ENCODE assay signal across 20 mouse cellular contexts in the genomic region with DNA sequence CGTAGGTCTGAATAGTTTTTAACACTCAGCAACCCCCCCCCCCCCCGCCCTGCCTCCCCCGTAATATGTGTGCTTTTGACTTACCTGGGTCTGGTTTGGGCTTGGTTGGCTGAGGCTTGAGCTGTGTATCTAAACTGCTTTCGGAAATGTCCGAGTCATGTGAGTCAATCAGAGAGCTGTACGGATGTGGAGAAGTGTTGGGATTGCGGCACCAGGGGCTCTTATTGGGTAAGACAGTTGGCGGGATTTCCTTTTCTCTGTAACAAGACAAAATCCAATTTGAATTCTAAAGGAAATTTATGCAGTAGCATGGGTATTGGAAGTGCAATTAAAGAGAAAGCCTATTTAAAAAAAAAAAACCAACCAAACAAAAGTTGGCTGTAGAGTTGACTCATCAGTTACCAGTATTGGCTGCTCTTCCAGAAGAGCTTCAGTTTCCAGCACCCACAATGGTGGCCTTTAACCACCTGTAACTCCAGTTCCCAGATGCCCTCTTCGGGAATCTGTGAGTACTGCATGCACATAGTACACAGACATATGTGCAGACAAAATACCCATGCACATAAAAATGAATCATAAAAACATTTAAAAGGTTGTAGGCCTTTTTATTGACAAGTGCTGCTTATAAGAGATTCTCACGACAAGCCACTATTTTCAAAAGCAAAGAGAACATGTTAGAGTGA.
DNase-seq lines count a peak whose midpoint lies in the region; ATAC-seq and TF ChIP-seq lines count a peak whose summit lies in the region.
"Had no signal": no experiment of that assay in that cellular context is flagged by ENCODE, and none has a peak within 500 bp of the region (broad histone marks: within the 10 kb centered on the region; RNA-seq: fewer than 3 reads in every experiment).

No protein-coding gene starts in this region.

- no peaks in the 10 kb centered on the region for H3K4me1 ChIP-seq in lung, postnatal 0 days (ENCODE audit: insufficient read depth, low read depth, low read length)
- no peaks in the 10 kb centered on the region for H3K4me1 ChIP-seq in forebrain, embryonic 14.5 days (ENCODE audit: control insufficient read depth, insufficient read depth, low read length)
- peaks cover 2% of the 10 kb centered on the region; the same call in 1 of the 2 replicates for H3K4me1 ChIP-seq in forebrain, embryonic 11.5 days (replicated peaks; ENCODE audit: control insufficient read depth, insufficient read depth, low read length)
- H3K4me1 ChIP-seq: forebrain, embryonic 15.5 days; midbrain, embryonic 15.5 days had no signal

- H3K27ac ChIP-seq in lung, postnatal 0 days (ENCODE audit: low read length) = no peak overlapping the region
- no peak overlapping the region for H3K27ac ChIP-seq in forebrain, embryonic 14.5 days (ENCODE audit: low read depth, low read length)
- no peak overlapping the region for H3K27ac ChIP-seq in forebrain, embryonic 11.5 days (ENCODE audit: low read depth, low read length)
- H3K27ac ChIP-seq: embryonic facial prominence, embryonic 10.5 days; forebrain, embryonic 15.5 days; heart, embryonic 13.5 days; hindbrain, embryonic 14.5 days; limb, embryonic 13.5 days; liver, embryonic 14.5 days; lung, embryonic 15.5 days; midbrain, embryonic 15.5 days had no signal

- no peak for TF ChIP-seq EP300 in lung, postnatal 0 days (IDR thresholded peaks at IDR 0.05)

- 78% methylated on average over 10 of the region's 10 CpGs for WGBS in lung, postnatal 0 days
- 92% methylated on average over 10 of the region's 10 CpGs for WGBS in forebrain, embryonic 14.5 days
- 92% methylated on average over 10 of the region's 10 CpGs for WGBS in forebrain, embryonic 11.5 days

- no peaks in the 10 kb centered on the region for H3K27me3 ChIP-seq in lung, postnatal 0 days (replicated peaks; ENCODE audit: insufficient read depth, low read length)
- no peaks in the 10 kb centered on the region for H3K27me3 ChIP-seq in forebrain, embryonic 14.5 days (replicated peaks; ENCODE audit: control insufficient read depth, insufficient read depth, low read length)
- H3K27me3 ChIP-seq in forebrain, embryonic 11.5 days (ENCODE audit: control insufficient read depth, insufficient read depth, low read length) = no peaks in the 10 kb centered on the region
- H3K27me3 ChIP-seq: forebrain, embryonic 15.5 days; limb, embryonic 13.5 days; lung, embryonic 15.5 days; midbrain, embryonic 15.5 days had no signal

- ATAC-seq in lung, postnatal 0 days = no peak
- ATAC-seq in forebrain, embryonic 14.5 days = no peak
- ATAC-seq in forebrain, embryonic 11.5 days (replicated peaks; ENCODE audit: low FRiP score) = no peak
- ATAC-seq: forebrain, embryonic 15.5 days; midbrain, embryonic 15.5 days had no signal

- H3K9ac ChIP-seq in lung, postnatal 0 days (replicated peaks; ENCODE audit: low read depth) = no peak overlapping the region
- H3K9ac ChIP-seq in forebrain, embryonic 14.5 days (ENCODE audit: low read length) = no peak overlapping the region
- no peak overlapping the region for H3K9ac ChIP-seq in forebrain, embryonic 11.5 days (ENCODE audit: low read length)
- H3K9ac ChIP-seq: forebrain, embryonic 15.5 days; heart, embryonic 13.5 days; hindbrain, embryonic 14.5 days; limb, embryonic 13.5 days; liver, embryonic 14.5 days; lung, embryonic 15.5 days; midbrain, embryonic 15.5 days had no signal

- peak; percentile 27 for DNase-seq in adrenal gland, postnatal 10 days
- no peak for DNase-seq in adrenal gland, adult 2 months
- peak; percentile 23 for DNase-seq in lung, postnatal 0 days (ENCODE audit: low spot score)
- DNase-seq in lung, postnatal 25 days (ENCODE audit: low spot score) = no peak
- peak; percentile 60 for DNase-seq in ZHBTc4 (ENCODE audit: low read depth, low spot score)
- DNase-seq in forebrain, embryonic 14.5 days (ENCODE audit: low spot score) = no peak
- no peak for DNase-seq in thymus, postnatal 14 days
- DNase-seq in forebrain, embryonic 11.5 days (ENCODE audit: low spot score) = no peak
- DNase-seq: cerebellum, adult 9-10 months; kidney, adult 9 months; kidney, postnatal 36 days; right cerebral cortex, postnatal 4 days had no signal

- no peak for TF ChIP-seq CTCF in lung, postnatal 0 days (IDR thresholded peaks at IDR 0.05)

- no peaks in the 10 kb centered on the region for H3K36me3 ChIP-seq in lung, postnatal 0 days (ENCODE audit: insufficient read depth, low read length)
- no peaks in the 10 kb centered on the region for H3K36me3 ChIP-seq in forebrain, embryonic 14.5 days (ENCODE audit: control insufficient read depth, insufficient read depth, low read length)
- H3K36me3 ChIP-seq in forebrain, embryonic 11.5 days (ENCODE audit: control insufficient read depth, insufficient read depth, low read length) = no peaks in the 10 kb centered on the region
- H3K36me3 ChIP-seq: embryonic facial prominence, embryonic 10.5 days; forebrain, embryonic 15.5 days; heart, embryonic 13.5 days; limb, embryonic 13.5 days; lung, embryonic 15.5 days; midbrain, embryonic 15.5 days had no signal

- H3K4me2 ChIP-seq in lung, postnatal 0 days (replicated peaks; ENCODE audit: low read depth, low read length) = no peak overlapping the region
- no peak overlapping the region for H3K4me2 ChIP-seq in forebrain, embryonic 14.5 days (ENCODE audit: low read length)
- no peak overlapping the region for H3K4me2 ChIP-seq in forebrain, embryonic 11.5 days (ENCODE audit: low read depth, low read length, severe bottlenecking)
- H3K4me2 ChIP-seq: forebrain, embryonic 15.5 days; heart, embryonic 13.5 days; hindbrain, embryonic 14.5 days; limb, embryonic 13.5 days; lung, embryonic 15.5 days; midbrain, embryonic 15.5 days had no signal

- H3K9me3 ChIP-seq in lung, postnatal 0 days (ENCODE audit: low read length) = no peaks in the 10 kb centered on the region
- H3K9me3 ChIP-seq in forebrain, embryonic 14.5 days (replicated peaks; ENCODE audit: control insufficient read depth, low read length) = no peaks in the 10 kb centered on the region
- H3K9me3 ChIP-seq in forebrain, embryonic 11.5 days (ENCODE audit: control insufficient read depth, low read length) = no peaks in the 10 kb centered on the region
- H3K9me3 ChIP-seq: embryonic facial prominence, embryonic 10.5 days; forebrain, embryonic 15.5 days; heart, embryonic 13.5 days; limb, embryonic 13.5 days; lung, embryonic 15.5 days; midbrain, embryonic 15.5 days had no signal

- no peak overlapping the region for H3K4me3 ChIP-seq in lung, postnatal 0 days (ENCODE audit: low read depth, low read length)
- H3K4me3 ChIP-seq in forebrain, embryonic 14.5 days (ENCODE audit: low read depth, low read length) = no peak overlapping the region
- H3K4me3 ChIP-seq in forebrain, embryonic 11.5 days (ENCODE audit: low read depth, low read length) = no peak overlapping the region
- H3K4me3 ChIP-seq: embryonic facial prominence, embryonic 10.5 days; forebrain, embryonic 15.5 days; heart, embryonic 13.5 days; limb, embryonic 13.5 days; lung, embryonic 15.5 days; midbrain, embryonic 15.5 days had no signal

Comparison
In these comparisons a context has a peak if more than half of its experiments do, and no peak if none do; other contexts are left out.
1. DNase-seq: peak in adrenal gland, postnatal 10 days (single experiment), lung, postnatal 0 days (single experiment) and ZHBTc4 (single experiment); none in adrenal gland, adult 2 months (single experiment), lung, postnatal 25 days (single experiment), forebrain, embryonic 14.5 days (single experiment), thymus, postnatal 14 days (single experiment) and forebrain, embryonic 11.5 days (single experiment).